In the genomic region with DNA sequence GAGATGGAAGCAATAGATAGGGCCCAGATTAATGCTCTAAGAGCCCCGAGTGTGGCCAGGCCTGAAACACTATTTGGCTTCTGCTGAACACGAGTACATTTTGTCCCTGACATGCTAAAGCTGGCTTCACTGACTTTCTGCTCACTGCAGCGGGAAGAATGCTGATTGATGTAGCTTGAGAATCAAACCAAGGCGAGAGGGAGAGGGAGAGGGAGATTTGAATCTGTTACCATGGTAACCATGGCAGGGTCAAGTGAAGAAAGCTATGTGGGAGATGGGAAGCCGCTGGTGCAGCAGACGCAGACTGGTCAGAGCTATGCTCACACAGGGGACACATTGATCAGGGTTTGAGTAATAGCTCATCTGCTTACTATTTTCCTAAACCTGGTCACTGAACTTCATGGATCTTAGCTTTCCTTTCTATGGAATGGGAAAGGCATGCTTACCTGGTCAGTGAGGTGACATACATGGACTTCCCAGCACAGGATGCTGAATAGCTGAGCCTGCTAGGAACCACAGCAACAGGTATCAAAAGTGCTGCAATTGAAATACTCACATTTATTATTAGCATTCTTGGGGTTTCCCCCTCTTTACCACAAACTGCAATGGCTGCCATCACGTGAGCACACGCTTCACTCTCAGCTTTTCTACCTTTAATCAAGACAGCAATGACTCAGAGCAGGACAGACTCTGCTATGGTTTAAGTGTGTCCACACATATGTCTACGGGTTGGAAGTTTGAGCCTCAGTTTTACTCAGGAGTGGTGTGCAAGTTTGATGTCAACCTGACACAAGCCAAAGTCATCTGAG, we compare ENCODE assay signal across 9 mouse cellular contexts. TPM values are rescaled to one million over a fixed set of nuclear protein-coding genes. Genes with fewer than 3 reads are reported as not detected.
A peak's percentile ranks its signal among the peaks of the same experiment; 100 is the strongest.
DNase-seq lines count a peak whose midpoint lies in the region; ATAC-seq and TF ChIP-seq lines count a peak whose summit lies in the region.
"Had no signal": no experiment of that assay in that cellular context is flagged by ENCODE, and none has a peak within 500 bp of the region (broad histone marks: within the 10 kb centered on the region; RNA-seq: fewer than 3 reads in every experiment).

No protein-coding gene starts in this region.

- H3K9ac ChIP-seq in hindbrain, embryonic 16.5 days (ENCODE audit: low read depth, low read length) = no peak overlapping the region
- no peak overlapping the region for H3K9ac ChIP-seq in midbrain, embryonic 14.5 days (replicated peaks; ENCODE audit: low read length)
- H3K9ac ChIP-seq: embryonic facial prominence, embryonic 12.5 days had no signal

- TF ChIP-seq POLR2A in brain, embryonic 14.5 days (IDR thresholded peaks at IDR 0.05; ENCODE audit: borderline replicate concordance, extremely low read depth, insufficient read depth, insufficient read length, poor library complexity, severe bottlenecking) = no peak

- H3K4me2 ChIP-seq in hindbrain, embryonic 16.5 days (ENCODE audit: low read length) = no peak overlapping the region
- peak overlapping the region; percentile 22; the same call in 1 of the 2 replicates for H3K4me2 ChIP-seq in midbrain, embryonic 14.5 days (ENCODE audit: low read length)
- H3K4me2 ChIP-seq: embryonic facial prominence, embryonic 12.5 days had no signal

- intact Hi-C loops in heart, postnatal 25 days (cut with DNase I) = no loop called here

- 37% methylated on average over 9 of the region's 9 CpGs for WGBS in hindbrain, embryonic 16.5 days
- WGBS in midbrain, embryonic 14.5 days = 32% methylated on average over 9 of the region's 9 CpGs

- ATAC-seq in frontal cortex, adult (ENCODE audit: low TSS enrichment) = peak; percentile 57
- peak; percentile 92 for ATAC-seq in hindbrain, embryonic 16.5 days
- peak; percentile 79; the same call in 1 of the 2 replicates for ATAC-seq in midbrain, embryonic 14.5 days (ENCODE audit: low FRiP score, low TSS enrichment)

- no peaks in the 10 kb centered on the region for H3K9me3 ChIP-seq in hindbrain, embryonic 16.5 days (ENCODE audit: control insufficient read depth, low read length)
- no peaks in the 10 kb centered on the region for H3K9me3 ChIP-seq in midbrain, embryonic 14.5 days (ENCODE audit: control insufficient read depth, low read length)
- H3K9me3 ChIP-seq: embryonic facial prominence, embryonic 12.5 days had no signal

- no peaks in the 10 kb centered on the region for H3K27me3 ChIP-seq in hindbrain, embryonic 16.5 days (replicated peaks; ENCODE audit: control insufficient read depth, insufficient read depth, low read length)
- H3K27me3 ChIP-seq in midbrain, embryonic 14.5 days (ENCODE audit: control insufficient read depth, insufficient read depth, low read length) = no peaks in the 10 kb centered on the region
- H3K27me3 ChIP-seq: embryonic facial prominence, embryonic 12.5 days had no signal

- no peak overlapping the region for H3K4me3 ChIP-seq in hindbrain, embryonic 16.5 days (ENCODE audit: low read length)
- no peak overlapping the region for H3K4me3 ChIP-seq in midbrain, embryonic 14.5 days (replicated peaks; ENCODE audit: low read depth, low read length)
- H3K4me3 ChIP-seq: embryonic facial prominence, embryonic 12.5 days had no signal

- peak overlapping the region; percentile 70 for H3K27ac ChIP-seq in hindbrain, embryonic 16.5 days (ENCODE audit: low read depth, low read length)
- peak overlapping the region; percentile 83 for H3K27ac ChIP-seq in midbrain, embryonic 14.5 days (replicated peaks; ENCODE audit: low read depth, low read length)
- H3K27ac ChIP-seq: embryonic facial prominence, embryonic 12.5 days had no signal

- no peaks in the 10 kb centered on the region for H3K36me3 ChIP-seq in hindbrain, embryonic 16.5 days (ENCODE audit: control insufficient read depth, insufficient read depth, low read length)
- H3K36me3 ChIP-seq in midbrain, embryonic 14.5 days (ENCODE audit: control insufficient read depth, insufficient read depth, low read length) = no peaks in the 10 kb centered on the region
- H3K36me3 ChIP-seq: embryonic facial prominence, embryonic 12.5 days had no signal

- TF ChIP-seq CTCF in brain, embryonic 14.5 days (IDR thresholded peaks at IDR 0.05; ENCODE audit: borderline replicate concordance, extremely low read depth, insufficient read depth, insufficient read length) = no peak

- no peak for DNase-seq in frontal cortex, postnatal 25 days (ENCODE audit: low spot score in 2 of 2)
- peak; percentile 94 for DNase-seq in brain, embryonic 14.5 days (ENCODE audit: low read depth)
- DNase-seq in midbrain, embryonic 14.5 days = peak; percentile 86
- no peak for DNase-seq in adipocyte (ENCODE audit: low spot score)
- DNase-seq in heart, postnatal 25 days (ENCODE audit: low spot score) = no peak
- no peak for DNase-seq in urinary bladder, postnatal 10 days (ENCODE audit: low spot score)

- peaks cover 16% of the 10 kb centered on the region for H3K4me1 ChIP-seq in hindbrain, embryonic 16.5 days (ENCODE audit: control insufficient read depth, insufficient read depth, low read depth, low read length)
- peaks cover 19% of the 10 kb centered on the region for H3K4me1 ChIP-seq in midbrain, embryonic 14.5 days (ENCODE audit: control insufficient read depth, insufficient read depth, low read length)

RNA-seq across cellular contexts. Expression of a gene that starts 56.9 kb away (rescaled TPM):
- polyA plus RNA-seq in brain, embryonic 14.5 days (2012; rRNA removed) = 118 and 129 TPM in 2 replicates
- polyA plus RNA-seq in hindbrain, embryonic 16.5 days (2015; fragmentation: Nextera tagmentation; extraction: Ambion mirVana) = 67.5 and 74.9 TPM in 2 replicates
- polyA plus RNA-seq in midbrain, embryonic 14.5 days (2014; fragmentation: Nextera tagmentation; extraction: Ambion mirVana) = 80.9 and 84.7 TPM in 2 replicates
- 100 to 1,000 TPM; 660 to 766 TPM for total RNA-seq in heart, postnatal 25 days (2021)

Comparison
In these comparisons a context has a peak if more than half of its experiments do, and no peak if none do; other contexts are left out.
1. DNase-seq: peak in brain, embryonic 14.5 days (single experiment) and midbrain, embryonic 14.5 days (single experiment); none in frontal cortex, postnatal 25 days (0 of 2), adipocyte (single experiment), heart, postnatal 25 days (single experiment) and urinary bladder, postnatal 10 days (single experiment).
2. Peak in every context shown above with its lines, with median percentiles within 50 percentile points of each other: ATAC-seq.